Mouse (Mus musculus) stomach, embryonic 14.5 days (tissue): Measurements from ENCODE around the gene Hoxa11. TPM values are rescaled to one million over a fixed set of nuclear protein-coding genes. Genes with fewer than 3 reads are reported as not detected.
A peak's percentile ranks its signal among the peaks of the same experiment; 100 is the strongest.

Source experiments
- ATAC-seq: fragments of 200-750 bp; cut with Nextera tagmentation; 2 replicates; pipeline ENCODE4 v1.8.0; 2017; ENCODE audit warnings: low read depth, moderate TSS enrichment; ENCODE audit not compliant: insufficient number of reproducible peaks, insufficient read depth, low FRiP score
- H3K27ac ChIP-seq: fragments of 300-500 bp; sonication (generic); 2 replicates; pipeline ENCODE4 v1.5.1; 2014; ENCODE audit warnings: mild to moderate bottlenecking, low read length, moderate library complexity, mixed read lengths
- H3K27me3 ChIP-seq: fragments of 300-500 bp; sonication (generic); 2 replicates; pipeline ENCODE4 v1.6.1; 2014; ENCODE audit warnings: low read length, control low read depth, mixed read lengths; ENCODE audit not compliant: control insufficient read depth, insufficient read depth
- H3K36me3 ChIP-seq: fragments of 300-500 bp; sonication (generic); 2 replicates; pipeline ENCODE4 v1.6.1; 2014; ENCODE audit warnings: mild to moderate bottlenecking, control low read depth, low read length, moderate library complexity, mixed read lengths; ENCODE audit not compliant: control insufficient read depth, insufficient read depth
- H3K4me1 ChIP-seq: fragments of 300-500 bp; sonication (generic); 2 replicates; pipeline ENCODE4 v1.6.1; 2014; ENCODE audit warnings: low read length, control low read depth, mixed read lengths; ENCODE audit not compliant: control insufficient read depth, insufficient read depth
- H3K4me2 ChIP-seq: fragments of 300-500 bp; sonication (generic); replicated peaks from 2 replicates; pipeline ENCODE4 v1.6.1; 2014; ENCODE audit warnings: low read depth, low read length, control low read depth
- H3K4me3 ChIP-seq: fragments of 300-500 bp; sonication (generic); 2 replicates; pipeline ENCODE4 v1.5.1; 2014; ENCODE audit warnings: low read depth, low read length, control low read depth
- H3K9ac ChIP-seq: fragments of 300-500 bp; sonication (generic); replicated peaks from 2 replicates; pipeline ENCODE4 v1.6.1; 2014; ENCODE audit warnings: low read depth, mild to moderate bottlenecking, control low read depth, low read length, moderate library complexity, mixed read lengths
- H3K9me3 ChIP-seq: fragments of 300-500 bp; sonication (generic); 2 replicates; pipeline ENCODE4 v1.6.1; 2016; ENCODE audit warnings: low read depth, low read length, control low read depth; ENCODE audit not compliant: control insufficient read depth
- WGBS: fragments of 180-500 bp; shearing (Covaris S2); extraction: QIAGEN DNeasy Blood & Tissue Kit; methylation state at CpG from one replicate; pipeline ENCODE4 v1.1.7; 2014; 5-methylcytosine and 5-hydroxymethylcytosine counted together
- polyA plus RNA-seq: library from polyadenylated mRNA; unstranded; fragments of >200 nt; fragmentation: Nextera tagmentation; extraction: Ambion mirVana; gene quantifications from 2 replicates; pipeline ENCODE4 v1.2.1, GENCODE M21; 2014

Gene Hoxa11
- polyA plus RNA-seq, 1 experiment from 2014 or later = not detected

DNA sequence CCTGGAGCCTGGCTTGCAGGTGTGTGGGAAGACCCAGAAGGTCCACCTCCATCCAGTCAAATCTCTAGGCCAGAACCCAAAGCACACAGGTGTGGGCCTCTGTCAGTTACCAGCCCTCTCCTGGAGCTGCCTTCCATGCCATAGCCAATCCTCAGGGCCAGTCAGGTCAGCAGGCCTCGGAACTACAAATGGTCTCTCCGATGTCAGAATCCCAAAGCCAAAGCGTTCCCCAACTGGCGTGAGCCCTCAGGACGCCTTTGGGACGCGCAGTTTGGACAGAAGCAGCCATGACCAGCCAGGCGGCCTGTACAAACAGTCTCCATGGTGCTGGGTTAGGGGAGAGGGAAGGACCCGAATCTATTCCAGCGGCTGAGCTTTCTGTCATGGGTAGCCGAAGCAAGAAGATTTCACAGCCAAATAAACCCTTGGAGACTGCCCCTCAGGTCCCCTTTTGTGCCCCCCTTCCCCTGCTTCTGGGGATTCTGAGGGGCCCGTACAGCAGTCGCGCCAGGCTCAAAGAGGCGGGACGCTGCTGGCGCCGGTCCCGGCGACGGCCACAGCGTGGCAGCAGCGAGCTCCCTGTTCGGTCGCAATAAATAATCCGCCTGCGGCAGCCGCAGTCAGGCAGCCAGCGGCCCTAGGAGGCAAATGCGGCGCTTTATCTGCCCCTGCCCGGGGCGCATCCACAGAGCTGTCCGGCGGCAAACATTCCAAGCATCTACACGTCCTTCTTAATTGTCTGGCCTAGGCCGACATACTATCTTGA, 34.3 kb downstream of the Hoxa11 start:
- H3K27ac ChIP-seq = peak overlapping the region; percentile 84; the same call in 1 of the 2 replicates
- peak overlapping the region; percentile 47 for H3K4me3 ChIP-seq
- H3K4me1 ChIP-seq = no peaks in the 10 kb centered on the region
- peak overlapping the region; percentile 78 for H3K4me2 ChIP-seq
- H3K36me3 ChIP-seq = no peaks in the 10 kb centered on the region
- peaks cover 36% of the 10 kb centered on the region for H3K27me3 ChIP-seq
- H3K9me3 ChIP-seq = no peaks in the 10 kb centered on the region
- H3K9ac ChIP-seq = peak overlapping the region; percentile 62
- ATAC-seq = peak; percentile 19; the same call in 1 of the 2 replicates
- WGBS = 2% methylated on average over 37 of the region's 37 CpGs

DNA sequence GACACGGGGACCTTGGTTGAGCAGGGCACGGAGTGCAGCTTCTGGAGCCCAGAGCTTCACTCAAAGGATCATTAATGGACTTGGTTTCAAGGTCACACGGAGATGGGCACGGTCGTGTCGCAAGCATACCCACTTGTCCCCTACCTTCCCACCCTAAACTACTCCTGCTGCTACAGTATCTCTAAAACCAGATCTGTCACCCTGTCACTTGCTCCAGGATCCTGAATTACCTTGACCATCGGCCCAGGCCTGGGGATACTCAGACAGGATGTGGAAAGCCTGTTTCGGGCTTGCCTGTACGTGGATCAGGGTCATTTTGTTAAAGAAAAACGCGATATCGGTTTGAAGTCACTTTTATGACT, 35.9 kb downstream of the Hoxa11 start:
- H3K9me3 ChIP-seq = no peaks in the 10 kb centered on the region
- H3K27me3 ChIP-seq = peaks cover 24% of the 10 kb centered on the region
- no peak for ATAC-seq
- H3K36me3 ChIP-seq = no peaks in the 10 kb centered on the region
- peaks cover 3% of the 10 kb centered on the region; the same call in 1 of the 2 replicates for H3K4me1 ChIP-seq
- H3K9ac ChIP-seq = peak overlapping the region; percentile 18
- peak overlapping the region; percentile 71; the same call in 1 of the 2 replicates for H3K27ac ChIP-seq
- peak overlapping the region; percentile 78 for H3K4me2 ChIP-seq
- WGBS = 23% methylated on average over 12 of the region's 12 CpGs
- peak overlapping the region; percentile 47 for H3K4me3 ChIP-seq

DNA sequence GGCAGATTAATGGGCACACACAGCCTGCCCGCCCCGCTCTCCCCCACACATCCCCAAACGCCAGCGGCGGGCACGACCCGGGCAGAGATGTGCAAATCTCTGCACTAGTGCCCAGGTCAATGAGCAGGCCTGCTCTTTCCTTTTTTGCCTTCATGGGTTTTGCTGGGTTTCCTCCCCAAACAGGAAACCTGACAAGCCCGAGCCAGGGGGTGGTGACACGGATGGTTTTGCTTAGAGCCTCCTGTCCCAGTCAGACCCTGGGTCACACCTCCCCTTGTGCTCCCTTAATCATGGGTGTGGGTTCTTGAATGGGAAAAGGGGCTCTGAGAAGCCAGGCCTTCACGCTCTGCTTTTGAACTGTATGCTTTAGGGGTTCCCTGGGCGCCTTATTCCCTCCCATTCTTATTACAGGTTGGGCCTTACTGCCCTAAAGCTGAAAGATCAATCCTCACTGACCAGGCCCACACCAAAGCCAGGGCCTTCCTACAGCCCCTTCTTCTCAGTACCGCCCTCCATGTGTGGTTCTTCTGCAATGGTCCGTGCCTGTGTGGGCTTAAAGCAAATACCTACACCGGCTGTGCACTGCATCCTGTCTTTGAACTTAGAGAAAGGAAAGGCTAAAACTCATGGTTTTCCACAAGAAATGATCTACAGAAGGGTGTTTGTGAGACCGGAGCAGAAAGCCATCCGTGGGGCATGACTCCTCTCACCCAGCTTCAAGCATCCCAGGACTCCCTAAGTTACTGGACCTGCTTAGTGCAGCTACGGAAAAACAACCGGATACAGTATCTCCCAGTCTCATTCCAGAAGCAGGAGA, 36.5 kb downstream of the Hoxa11 start:
- 13% methylated on average over 18 of the region's 18 CpGs for WGBS
- H3K4me2 ChIP-seq = peak overlapping the region; percentile 78
- peak overlapping the region; percentile 71; the same call in 1 of the 2 replicates for H3K27ac ChIP-seq
- H3K4me1 ChIP-seq = peaks cover 3% of the 10 kb centered on the region; the same call in 1 of the 2 replicates
- H3K4me3 ChIP-seq = peak overlapping the region; percentile 47
- H3K9me3 ChIP-seq = no peaks in the 10 kb centered on the region
- no peaks in the 10 kb centered on the region for H3K36me3 ChIP-seq
- peak overlapping the region; percentile 18 for H3K9ac ChIP-seq
- peaks cover 20% of the 10 kb centered on the region for H3K27me3 ChIP-seq
- no peak for ATAC-seq

DNA sequence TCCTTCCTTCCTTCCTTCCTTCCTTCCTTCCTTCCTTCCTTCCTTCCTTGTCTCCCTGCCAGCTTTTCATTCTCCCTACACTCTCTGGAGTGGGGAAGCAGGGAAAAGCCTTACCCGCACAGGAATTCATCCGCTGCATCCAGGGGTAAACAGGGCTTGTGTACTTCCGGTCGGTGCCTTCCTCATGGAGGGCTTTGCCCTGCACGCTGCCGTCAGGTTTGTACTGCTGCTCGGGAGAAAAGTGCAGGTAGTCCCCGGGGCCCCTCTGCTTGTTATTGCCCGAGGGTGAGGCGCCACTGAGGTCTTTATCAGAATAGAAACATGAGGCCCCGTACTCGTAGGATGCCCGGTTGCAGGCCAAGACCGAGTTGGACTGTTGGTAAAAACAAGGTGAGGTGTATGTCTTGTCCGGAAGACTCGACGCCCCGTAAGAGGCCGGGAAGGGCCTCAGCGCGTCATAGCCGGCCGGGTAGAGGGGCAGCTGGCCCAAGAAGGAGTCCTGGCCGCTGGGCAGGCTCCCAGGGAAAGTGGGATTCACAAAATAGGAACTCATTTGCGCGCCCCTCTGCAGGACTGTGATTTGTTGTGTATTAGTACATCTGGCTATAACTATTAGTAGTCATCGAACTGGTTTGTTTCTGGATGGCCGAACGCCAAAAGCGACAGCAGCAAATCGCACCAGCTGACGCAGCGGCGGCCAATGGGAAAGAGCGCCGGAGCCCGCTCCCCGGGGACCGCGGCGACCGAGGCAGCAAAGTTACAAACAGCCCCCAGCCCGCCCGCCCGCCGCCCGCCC, 37.3 kb downstream of the Hoxa11 start, which contains the start of gene Hoxa6:
TSS of gene Hoxa6 (minus strand) at position 651 of the 796 bp plus-strand sequence.
- Histone ChIP-seq H3K36me3 (no peaks in the 10 kb centered on the region), H3K4me1 (peaks cover 3% of the 10 kb centered on the region; the same call in 1 of the 2 replicates), H3K9me3 (no peaks in the 10 kb centered on the region), H3K9ac (peak within 1 kb of the TSS; percentile 18), H3K27me3 (peaks cover 19% of the 10 kb centered on the region), H3K4me2 (peak within 1 kb of the TSS; percentile 78), H3K4me3 (peak within 1 kb of the TSS; percentile 90), H3K27ac (peak within 1 kb of the TSS; percentile 81)
- WGBS = 4% methylated on average over 47 of the region's 47 CpGs
- no peak for ATAC-seq

DNA sequence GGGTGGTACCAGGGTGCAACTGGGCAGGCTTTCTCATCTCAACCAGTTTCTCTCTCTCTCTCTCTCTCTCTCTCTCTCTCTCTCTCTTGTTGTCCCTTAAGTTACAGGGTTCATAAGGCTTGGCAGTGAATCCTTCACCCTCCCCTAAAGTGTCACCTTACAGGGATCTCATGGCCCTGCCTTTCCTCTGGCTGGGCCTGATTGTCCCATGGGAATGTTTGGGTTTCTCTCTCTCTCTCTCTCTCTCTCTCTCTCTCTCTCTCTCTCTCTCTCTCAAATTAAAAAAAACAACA, 38.0 kb downstream of the Hoxa11 start:
- H3K4me3 ChIP-seq = peak overlapping the region; percentile 90; the same call in 1 of the 2 replicates

DNA sequence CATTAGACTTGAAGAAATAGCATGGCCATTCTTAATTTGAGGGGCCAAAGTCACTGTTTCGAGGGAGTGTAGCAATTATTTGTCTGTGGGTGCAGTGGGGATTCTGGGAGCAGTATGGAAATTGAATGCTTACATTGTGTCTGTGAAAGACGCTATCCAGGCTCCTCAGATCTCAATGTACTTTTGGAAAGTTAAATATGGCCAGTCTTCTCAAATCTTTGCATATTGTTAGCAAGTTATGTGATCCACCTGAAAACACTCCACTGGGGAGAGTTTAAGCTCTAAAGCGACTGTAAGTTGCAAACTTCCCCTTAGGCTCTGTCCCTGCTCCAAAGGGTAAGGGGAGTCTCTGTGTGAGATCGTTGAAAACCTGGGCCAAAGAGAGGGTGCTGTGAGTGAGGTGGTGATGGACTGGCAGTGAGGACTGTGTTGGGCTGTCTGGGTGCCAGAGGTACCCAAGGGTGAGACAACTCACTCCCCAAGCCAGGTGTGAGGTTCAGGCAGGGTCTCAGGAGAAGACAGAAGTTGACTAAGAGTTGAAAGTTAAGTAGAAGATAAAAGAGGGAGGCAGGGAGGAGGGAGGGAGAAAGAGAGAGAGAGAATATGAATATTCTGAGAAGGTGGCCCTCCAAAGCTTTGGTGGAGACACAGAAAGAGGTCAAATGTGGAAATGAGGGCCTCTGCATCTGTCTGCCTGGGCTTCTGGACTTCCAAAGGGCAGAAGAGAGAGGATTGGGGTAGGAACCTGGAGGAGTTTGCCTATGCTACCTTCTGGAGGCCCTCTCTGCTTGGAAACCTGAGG, 38.5 kb downstream of the Hoxa11 start:
- no peak for ATAC-seq
- Histone ChIP-seq H3K36me3 (peaks cover 5% of the 10 kb centered on the region; the same call in 1 of the 2 replicates), H3K4me1 (peaks cover 3% of the 10 kb centered on the region; the same call in 1 of the 2 replicates), H3K27me3 (peaks cover 15% of the 10 kb centered on the region), H3K4me3 (peak overlapping the region; percentile 90), H3K4me2 (peak overlapping the region; percentile 78), H3K27ac (peak overlapping the region; percentile 81), H3K9me3 (no peaks in the 10 kb centered on the region), H3K9ac (peak overlapping the region; percentile 52)
- 15% methylated on average over 4 of the region's 4 CpGs for WGBS

More for the DNA sequence above, 38.0 kb downstream of the Hoxa11 start:
- Histone ChIP-seq H3K27me3 (peaks cover 18% of the 10 kb centered on the region), H3K9ac (peak overlapping the region; percentile 37), H3K27ac (peak overlapping the region; percentile 81), H3K4me1 (peaks cover 3% of the 10 kb centered on the region; the same call in 1 of the 2 replicates), H3K4me2 (peak overlapping the region; percentile 78), H3K9me3 (no peaks in the 10 kb centered on the region), H3K36me3 (no peaks in the 10 kb centered on the region)
- no peak for ATAC-seq

DNA sequence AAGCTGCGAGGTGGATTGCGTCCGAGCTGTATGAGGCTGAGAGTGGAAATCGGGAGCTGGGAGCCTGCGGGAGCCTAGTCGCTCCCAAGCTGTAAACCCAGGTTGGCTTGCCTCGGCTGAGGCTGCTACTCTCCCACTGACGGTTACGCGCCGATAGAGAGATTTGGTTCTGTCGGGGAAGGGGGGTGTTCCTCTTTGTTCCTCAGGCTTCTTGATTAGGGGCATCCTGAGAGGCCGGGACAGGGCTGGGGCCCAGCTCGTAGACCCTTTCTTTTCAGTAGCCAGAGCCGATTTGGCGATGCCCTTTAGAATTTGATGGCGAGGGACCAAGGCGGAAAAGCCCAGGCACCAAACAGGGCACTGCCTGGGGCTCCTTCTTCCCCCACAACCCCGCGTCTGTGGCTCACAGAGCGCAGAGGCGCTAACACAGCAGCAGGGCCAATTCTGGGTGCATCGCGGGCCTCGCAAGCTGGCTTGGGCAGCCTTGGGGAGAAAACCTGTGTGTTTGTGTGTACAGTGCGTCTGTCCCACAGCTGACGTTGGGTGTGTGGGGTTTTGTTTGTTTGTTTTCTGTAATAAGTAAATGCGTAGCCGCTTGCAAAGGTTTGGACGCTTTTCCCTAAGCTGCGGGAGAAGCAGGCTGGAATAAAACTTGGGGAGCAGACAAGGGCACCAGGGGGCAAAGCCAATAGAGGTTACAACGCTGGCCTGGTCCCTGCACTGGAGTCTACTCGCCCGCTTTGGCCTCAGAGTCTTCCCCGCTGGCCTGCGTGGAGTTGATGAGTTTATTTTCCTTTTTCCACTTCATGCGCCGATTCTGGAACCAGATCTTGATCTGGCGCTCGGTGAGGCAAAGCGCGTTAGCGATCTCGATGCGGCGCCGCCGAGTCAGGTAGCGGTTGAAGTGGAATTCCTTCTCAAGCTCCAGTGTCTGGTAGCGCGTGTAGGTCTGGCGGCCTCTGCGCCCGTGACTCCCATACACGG, 39.7 kb downstream of the Hoxa11 start:
- 8% methylated on average over 55 of the region's 55 CpGs for WGBS
- Histone ChIP-seq H3K4me2 (peak overlapping the region; percentile 78), H3K9me3 (no peaks in the 10 kb centered on the region), H3K4me3 (peak overlapping the region; percentile 90), H3K36me3 (peaks cover 5% of the 10 kb centered on the region; the same call in 1 of the 2 replicates), H3K27me3 (peaks cover 8% of the 10 kb centered on the region; the same call in 1 of the 2 replicates), H3K9ac (peak overlapping the region; percentile 52), H3K4me1 (peaks cover 3% of the 10 kb centered on the region; the same call in 1 of the 2 replicates), H3K27ac (peak overlapping the region; percentile 81)
- ATAC-seq = no peak
